Mouse (Mus musculus) ES-E14 (cell line): Measurements from ENCODE around the gene Itga9.

Experiments used
- CHD2 ChIP-seq: IDR thresholded peaks from 2 replicates; pipeline ENCODE4 v1.6.1; 2014; ENCODE audit warnings: mild to moderate bottlenecking, low read depth, low read length, inconsistent platforms
- HCFC1 ChIP-seq: IDR thresholded peaks from 2 replicates; pipeline ENCODE4 v1.6.1; 2012; ENCODE audit warnings: low read length, inconsistent platforms, borderline replicate concordance; ENCODE audit not compliant: insufficient read depth
- MAFK ChIP-seq: IDR thresholded peaks from 2 replicates; pipeline ENCODE4 v1.6.1; 2014; ENCODE audit warnings: mild to moderate bottlenecking, low read depth, low read length, inconsistent platforms; ENCODE audit not compliant: insufficient read depth
- ZC3H11A ChIP-seq: IDR thresholded peaks from 2 replicates; pipeline ENCODE4 v1.6.1; 2012; ENCODE audit warnings: low read depth, mild to moderate bottlenecking, inconsistent platforms, low read length, borderline replicate concordance
- ZNF384 ChIP-seq: IDR thresholded peaks from 2 replicates; pipeline ENCODE4 v1.6.1; 2012; ENCODE audit warnings: low read depth, low read length, inconsistent platforms

- no peak for TF ChIP-seq ZNF384
- no peak for TF ChIP-seq CHD2
- no peak for TF ChIP-seq MAFK
- no peak for TF ChIP-seq ZC3H11A
- no peak for TF ChIP-seq HCFC1
These were observed 63.2 kb downstream of the Itga9 start for GRCm38 (mm10) chr9:118669696-118670095.
